Mouse (Mus musculus) small intestine, adult 2 months (tissue): ENCODE measurements around the gene Ttl.

Source experiments
- CTCF ChIP-seq: fragments of 200-500 bp; IDR thresholded peaks from 2 replicates; pipeline ENCODE4 v1.5.1; 2012; ENCODE audit warnings: low read depth, mild to moderate bottlenecking, control low read depth, inconsistent platforms, low read length, moderate library complexity, mixed read lengths; ENCODE audit not compliant: insufficient replicate concordance, insufficient read length; ENCODE audit errors: extremely low read depth
- POLR2A ChIP-seq: fragments of 200-500 bp; IDR thresholded peaks from 2 replicates; pipeline ENCODE4 v1.6.1; 2012; ENCODE audit warnings: low read depth, mild to moderate bottlenecking, control low read depth, inconsistent platforms, low read length, moderate library complexity

- TF ChIP-seq POLR2A (no peak), CTCF (no peak)
These were observed 45.6 kb upstream of the Ttl start for GRCm38 (mm10) chr2:129020106-129020505.
